Mouse (Mus musculus): ENCODE results near the gene Lamtor2.

GRCm38 (mm10) chr3:88526157-88527131 lies 26.4 kb downstream of the Lamtor2 start:
- TF ChIP-seq CTCF (IDR thresholded peaks at IDR 0.05; ENCODE audit: control insufficient read depth, insufficient read depth, low read length): peak; percentile 100
- peak; percentile 27; the same call in 1 of the 2 replicates for TF ChIP-seq POLR2A (IDR thresholded peaks at IDR 0.05; ENCODE audit: borderline replicate concordance, control insufficient read depth, low read depth, low read length)
